Mouse (Mus musculus): ENCODE data around the gene Olfr97.

- no peak for TF ChIP-seq CTCF (IDR thresholded peaks at IDR 0.05; ENCODE audit: insufficient read depth, low read length)
- TF ChIP-seq POLR2A (IDR thresholded peaks at IDR 0.05; ENCODE audit: borderline replicate concordance, extremely low read depth, low read depth, low read length) = peak; percentile 59; the same call in 1 of the 2 replicates
These were observed 33.0 kb upstream of the Olfr97 start, which contains the start of gene H2-M3 for GRCm38 (mm10) chr17:37270058-37270701.

All from lung, adult 2 months (tissue).